Mouse (Mus musculus): ENCODE results near the gene Mef2b. TPM values are rescaled to one million over a fixed set of nuclear protein-coding genes. Genes with fewer than 3 reads are reported as not detected.
A peak's percentile ranks its signal among the peaks of the same experiment; 100 is the strongest.

The Mef2b gene
- polyA plus RNA-seq, 1 experiment, result 2.3 TPM

DNA sequence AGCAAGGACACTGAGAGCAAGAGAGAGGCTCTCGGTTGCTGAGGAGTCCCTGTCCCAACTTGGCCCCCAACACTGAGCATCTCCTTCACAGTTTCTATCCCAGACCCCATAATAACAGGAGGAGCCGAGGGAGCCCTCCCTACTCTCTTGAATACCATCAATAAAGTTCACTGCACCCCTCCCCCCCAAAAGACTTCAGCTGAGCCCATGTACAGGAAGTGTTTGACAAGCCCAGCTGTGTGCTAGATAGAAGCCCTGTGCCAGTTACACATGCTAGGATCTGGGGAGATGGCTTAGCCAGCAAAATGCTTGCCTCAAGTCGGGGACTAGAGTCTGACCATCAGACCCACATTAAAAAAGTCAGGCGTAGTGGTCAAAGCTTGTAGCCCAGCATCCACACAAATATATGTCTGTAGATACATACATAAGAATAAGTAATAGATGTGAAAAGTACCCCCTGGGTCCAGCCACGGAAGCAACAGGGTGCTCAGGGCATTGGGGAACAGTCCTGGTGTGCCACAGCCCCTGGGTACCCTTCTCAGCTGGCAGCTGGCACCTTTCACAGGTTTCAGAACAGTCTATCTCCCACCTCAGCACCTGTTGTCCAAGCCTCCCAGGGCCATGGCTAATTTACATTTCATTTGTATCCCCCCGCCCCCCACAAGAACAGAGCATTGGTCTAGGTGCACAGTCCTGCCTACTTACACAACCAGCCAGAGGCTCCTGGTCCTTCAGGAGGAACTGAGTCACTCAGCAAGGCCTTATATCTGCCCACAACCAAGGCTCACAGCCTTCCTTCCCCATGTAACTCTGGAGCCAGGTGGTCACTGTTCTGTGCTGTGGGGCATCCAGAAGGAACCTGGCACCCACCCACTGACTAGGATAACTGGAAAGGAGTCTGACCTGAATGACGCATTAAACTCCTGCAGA is 8.4 kb downstream of the Mef2b start:
- Histone ChIP-seq H3K4me1 (ENCODE audit: control insufficient read depth, insufficient read depth, insufficient read length) (peaks cover 4% of the 10 kb centered on the region; the same call in 1 of the 2 replicates), H3K27ac (ENCODE audit: insufficient read depth, low read length) (no peak overlapping the region), H3K4me3 (ENCODE audit: extremely low read depth, insufficient read depth, insufficient read length) (no peak overlapping the region), H3K27me3 (ENCODE audit: control insufficient read depth, insufficient read depth, low read length) (no peaks in the 10 kb centered on the region), H3K36me3 (ENCODE audit: control insufficient read depth, insufficient read depth, low read length) (peaks cover 27% of the 10 kb centered on the region)
- TF ChIP-seq POLR2A (IDR thresholded peaks at IDR 0.05; ENCODE audit: low read depth, low read length) (no peak), CTCF (IDR thresholded peaks at IDR 0.05; ENCODE audit: extremely low read depth, insufficient read depth, insufficient read length, insufficient replicate concordance) (no peak)
- no peak for DNase-seq (ENCODE audit: low read depth in 1 of 2, low spot score in 2 of 2)
- 59% methylated on average over 7 of the region's 7 CpGs for WGBS

- WGBS, result 63% methylated on average over 13 of the region's 13 CpGs
- no peak for DNase-seq (ENCODE audit: low read depth in 1 of 2, low spot score in 2 of 2)
- Histone ChIP-seq H3K27me3 (ENCODE audit: control insufficient read depth, insufficient read depth, low read length) (no peaks in the 10 kb centered on the region), H3K27ac (ENCODE audit: insufficient read depth, low read length) (no peak overlapping the region), H3K4me1 (ENCODE audit: control insufficient read depth, insufficient read depth, insufficient read length) (peaks cover 4% of the 10 kb centered on the region; the same call in 1 of the 2 replicates), H3K4me3 (ENCODE audit: extremely low read depth, insufficient read depth, insufficient read length) (no peak overlapping the region), H3K36me3 (ENCODE audit: control insufficient read depth, insufficient read depth, low read length) (peaks cover 13% of the 10 kb centered on the region)
- TF ChIP-seq CTCF (IDR thresholded peaks at IDR 0.05; ENCODE audit: extremely low read depth, insufficient read depth, insufficient read length, insufficient replicate concordance) (no peak), POLR2A (IDR thresholded peaks at IDR 0.05; ENCODE audit: low read depth, low read length) (no peak)
Observed at GRCm38 (mm10) chr8:70150158-70150557, 10.6 kb downstream of the Mef2b start.

GRCm38 (mm10) chr8:70152537-70153257 is 13.2 kb downstream of the Mef2b start:
- no peaks in the 10 kb centered on the region for H3K36me3 ChIP-seq (ENCODE audit: control insufficient read depth, insufficient read depth, low read length)
- peak overlapping the region; percentile 29; the same call in 1 of the 2 replicates for H3K4me3 ChIP-seq (ENCODE audit: extremely low read depth, insufficient read depth, insufficient read length)
- no peak for TF ChIP-seq CTCF (IDR thresholded peaks at IDR 0.05; ENCODE audit: extremely low read depth, insufficient read depth, insufficient read length, insufficient replicate concordance)
- no peak for TF ChIP-seq POLR2A (IDR thresholded peaks at IDR 0.05; ENCODE audit: low read depth, low read length)
- H3K27ac ChIP-seq (ENCODE audit: insufficient read depth, low read length), result no peak overlapping the region
- WGBS, result 22% methylated on average over 21 of the region's 22 CpGs
- H3K27me3 ChIP-seq (ENCODE audit: control insufficient read depth, insufficient read depth, low read length), result no peaks in the 10 kb centered on the region
- H3K4me1 ChIP-seq (ENCODE audit: control insufficient read depth, insufficient read depth, insufficient read length), result peaks cover 10% of the 10 kb centered on the region; the same call in 1 of the 2 replicates
- DNase-seq (ENCODE audit: low read depth in 1 of 2, low spot score in 2 of 2), result peak in 1 of 2 experiments; percentile 77

- H3K4me1 ChIP-seq (ENCODE audit: control insufficient read depth, insufficient read depth, insufficient read length), result peaks cover 17% of the 10 kb centered on the region
- 81% methylated on average over 1 of the region's 1 CpGs for WGBS
- no peak for DNase-seq (ENCODE audit: low read depth in 1 of 2, low spot score in 2 of 2)
- H3K27ac ChIP-seq (ENCODE audit: insufficient read depth, low read length), result peak overlapping the region; percentile 0; the same call in 1 of the 2 replicates
- H3K36me3 ChIP-seq (ENCODE audit: control insufficient read depth, insufficient read depth, low read length), result no peaks in the 10 kb centered on the region
- TF ChIP-seq CTCF (IDR thresholded peaks at IDR 0.05; ENCODE audit: extremely low read depth, insufficient read depth, insufficient read length, insufficient replicate concordance), result no peak
- no peak for TF ChIP-seq POLR2A (IDR thresholded peaks at IDR 0.05; ENCODE audit: low read depth, low read length)
- no peaks in the 10 kb centered on the region for H3K27me3 ChIP-seq (ENCODE audit: control insufficient read depth, insufficient read depth, low read length)
- no peak overlapping the region for H3K4me3 ChIP-seq (ENCODE audit: extremely low read depth, insufficient read depth, insufficient read length)
Observed at GRCm38 (mm10) chr8:70157240-70157800, 17.8 kb downstream of the Mef2b start.

GRCm38 (mm10) chr8:70158069-70158853 is 18.8 kb downstream of the Mef2b start:
- WGBS, result 4% methylated on average over 40 of the region's 40 CpGs
- no peaks in the 10 kb centered on the region for H3K27me3 ChIP-seq (ENCODE audit: control insufficient read depth, insufficient read depth, low read length)
- H3K4me1 ChIP-seq (ENCODE audit: control insufficient read depth, insufficient read depth, insufficient read length), result peaks cover 17% of the 10 kb centered on the region
- no peaks in the 10 kb centered on the region for H3K36me3 ChIP-seq (ENCODE audit: control insufficient read depth, insufficient read depth, low read length)
- H3K27ac ChIP-seq (ENCODE audit: insufficient read depth, low read length), result peak overlapping the region; percentile 69
- DNase-seq (ENCODE audit: low read depth in 1 of 2, low spot score in 2 of 2), result peak; percentile 63 to 70
- TF ChIP-seq CTCF (IDR thresholded peaks at IDR 0.05; ENCODE audit: extremely low read depth, insufficient read depth, insufficient read length, insufficient replicate concordance), result no peak
- TF ChIP-seq POLR2A (IDR thresholded peaks at IDR 0.05; ENCODE audit: low read depth, low read length), result no peak
- H3K4me3 ChIP-seq (ENCODE audit: extremely low read depth, insufficient read depth, insufficient read length), result peak overlapping the region; percentile 40

GRCm38 (mm10) chr8:70159211-70159610 is 19.7 kb downstream of the Mef2b start:
- 71% methylated on average over 4 of the region's 4 CpGs for WGBS

More at GRCm38 (mm10) chr8:70159211-70159610, 19.7 kb downstream of the Mef2b start:
- H3K27ac ChIP-seq (ENCODE audit: insufficient read depth, low read length), result peak overlapping the region; percentile 69; the same call in 1 of the 2 replicates
- no peaks in the 10 kb centered on the region for H3K27me3 ChIP-seq (ENCODE audit: control insufficient read depth, insufficient read depth, low read length)
- no peaks in the 10 kb centered on the region for H3K36me3 ChIP-seq (ENCODE audit: control insufficient read depth, insufficient read depth, low read length)
- DNase-seq (ENCODE audit: low read depth in 1 of 2, low spot score in 2 of 2), result no peak
- H3K4me3 ChIP-seq (ENCODE audit: extremely low read depth, insufficient read depth, insufficient read length), result no peak overlapping the region
- TF ChIP-seq CTCF (IDR thresholded peaks at IDR 0.05; ENCODE audit: extremely low read depth, insufficient read depth, insufficient read length, insufficient replicate concordance), result no peak
- TF ChIP-seq POLR2A (IDR thresholded peaks at IDR 0.05; ENCODE audit: low read depth, low read length), result no peak
- H3K4me1 ChIP-seq (ENCODE audit: control insufficient read depth, insufficient read depth, insufficient read length), result peaks cover 17% of the 10 kb centered on the region
